Mouse (Mus musculus): ENCODE results near the gene Kif21b. TPM values are rescaled to one million over a fixed set of nuclear protein-coding genes. Genes with fewer than 3 reads are reported as not detected.

Kif21b gene
- total and polyA plus RNA-seq, 3 experiments: 4.0 to 34.0 TPM; not detected in 1

GRCm38 (mm10) chr1:136156951-136157350 is 25.8 kb downstream of the Kif21b start:
- Histone ChIP-seq H3K27ac (ENCODE audit: control insufficient read depth, low read depth, low read length) (no peak overlapping the region), H3K4me3 (ENCODE audit: control insufficient read depth in 1 of 2, insufficient read depth in 1 of 2, low read depth in 2 of 2, low read length in 2 of 2) (no peak overlapping the region), H3K9ac (ENCODE audit: control insufficient read depth, low read depth, low read length, poor library complexity, severe bottlenecking) (no peak overlapping the region), H3K79me2 (ENCODE audit: control insufficient read depth, insufficient read depth, low read length, poor library complexity) (no peaks in the 10 kb centered on the region), H3K4me1 (ENCODE audit: control insufficient read depth in 1 of 2, insufficient read depth in 2 of 2, low read length in 2 of 2) (no peaks in the 10 kb centered on the region), H3K9me3 (replicated peaks; ENCODE audit: insufficient read depth, low read length) (no peaks in the 10 kb centered on the region), H3K36me3 (ENCODE audit: control insufficient read depth in 1 of 2, insufficient read depth in 2 of 2, low read length in 2 of 2) (peaks cover 0 to 4% of the 10 kb centered on the region in 2 experiments; a peak in 1 of 4 replicates), H3K27me3 (ENCODE audit: control insufficient read depth in 1 of 2, insufficient read depth in 2 of 2, low read length in 2 of 2) (no peaks in the 10 kb centered on the region)
- DNase-seq (ENCODE audit: low read depth, low spot score): no peak
- TF ChIP-seq JUND (IDR thresholded peaks at IDR 0.05; ENCODE audit: low read depth, low read length): no peak
- no peak for TF ChIP-seq POLR2A (IDR thresholded peaks at IDR 0.05; ENCODE audit: control insufficient read depth in 1 of 2, insufficient read depth in 1 of 2, low read depth in 1 of 2, low read length in 2 of 2, poor library complexity in 1 of 2)
- no peak for TF ChIP-seq ZNF384 (IDR thresholded peaks at IDR 0.05; ENCODE audit: low read depth, low read length)
- TF ChIP-seq MAX (IDR thresholded peaks at IDR 0.05; ENCODE audit: low read length): no peak
- no peak for TF ChIP-seq MEF2A (IDR thresholded peaks at IDR 0.05; ENCODE audit: extremely low read depth, insufficient replicate concordance, low read depth, low read length, poor library complexity, severe bottlenecking)
- no peak for TF ChIP-seq GATA1 (IDR thresholded peaks at IDR 0.05; ENCODE audit: low read depth, low read length)
- no peak for TF ChIP-seq RAD21 (IDR thresholded peaks at IDR 0.05; ENCODE audit: low read depth, low read length)
- TF ChIP-seq KAT2A (conservative IDR thresholded peaks at IDR 0.05; ENCODE audit: low read depth, low read length): no peak
- TF ChIP-seq MAZ (IDR thresholded peaks at IDR 0.05; ENCODE audit: low read depth, low read length): no peak
- no peak for TF ChIP-seq NRF1 (IDR thresholded peaks at IDR 0.05; ENCODE audit: insufficient read depth, low read depth, low read length, poor library complexity, severe bottlenecking)
- no peak for TF ChIP-seq TBP (IDR thresholded peaks at IDR 0.05; ENCODE audit: low read depth, low read length)

- TF ChIP-seq CHD1 (IDR thresholded peaks at IDR 0.05; ENCODE audit: low read depth, low read length) (no peak), MAFK (IDR thresholded peaks at IDR 0.05; ENCODE audit: borderline replicate concordance, low read depth, low read length) (no peak)
- no peaks in the 10 kb centered on the region for H3K4me1 ChIP-seq (ENCODE audit: control insufficient read depth in 1 of 2, insufficient read depth in 2 of 2, low read length in 2 of 2)
- peaks cover 0 to 6% of the 10 kb centered on the region in 2 experiments; a peak in 1 of 4 replicates for H3K36me3 ChIP-seq (ENCODE audit: control insufficient read depth in 1 of 2, insufficient read depth in 2 of 2, low read length in 2 of 2)
- DNase-seq (ENCODE audit: low read depth, low spot score): no peak
- no peak overlapping the region for H3K4me3 ChIP-seq (ENCODE audit: control insufficient read depth in 1 of 2, insufficient read depth in 1 of 2, low read depth in 2 of 2, low read length in 2 of 2)
- no peaks in the 10 kb centered on the region for H3K9me3 ChIP-seq (replicated peaks; ENCODE audit: insufficient read depth, low read length)
- no peak overlapping the region for H3K27ac ChIP-seq (ENCODE audit: control insufficient read depth, low read depth, low read length)
- no peak overlapping the region for H3K9ac ChIP-seq (ENCODE audit: control insufficient read depth, low read depth, low read length, poor library complexity, severe bottlenecking)
- no peaks in the 10 kb centered on the region for H3K27me3 ChIP-seq (ENCODE audit: control insufficient read depth in 1 of 2, insufficient read depth in 2 of 2, low read length in 2 of 2)
- H3K79me2 ChIP-seq (ENCODE audit: control insufficient read depth, insufficient read depth, low read length, poor library complexity): no peaks in the 10 kb centered on the region
Measured at GRCm38 (mm10) chr1:136159830-136160229, 28.6 kb downstream of the Kif21b start.

GRCm38 (mm10) chr1:136160297-136160696 is 29.1 kb downstream of the Kif21b start:
- H3K9me3 ChIP-seq (replicated peaks; ENCODE audit: insufficient read depth, low read length): no peaks in the 10 kb centered on the region
- no peaks in the 10 kb centered on the region for H3K79me2 ChIP-seq (ENCODE audit: control insufficient read depth, insufficient read depth, low read length, poor library complexity)
- peaks cover 0 to 6% of the 10 kb centered on the region in 2 experiments; a peak in 1 of 4 replicates for H3K36me3 ChIP-seq (ENCODE audit: control insufficient read depth in 1 of 2, insufficient read depth in 2 of 2, low read length in 2 of 2)
- no peaks in the 10 kb centered on the region for H3K27me3 ChIP-seq (ENCODE audit: control insufficient read depth in 1 of 2, insufficient read depth in 2 of 2, low read length in 2 of 2)
- no peaks in the 10 kb centered on the region for H3K4me1 ChIP-seq (ENCODE audit: control insufficient read depth in 1 of 2, insufficient read depth in 2 of 2, low read length in 2 of 2)
- no peak overlapping the region for H3K27ac ChIP-seq (ENCODE audit: control insufficient read depth, low read depth, low read length)
- TF ChIP-seq POLR2A (IDR thresholded peaks at IDR 0.05; ENCODE audit: control insufficient read depth in 1 of 2, insufficient read depth in 1 of 2, low read depth in 1 of 2, low read length in 2 of 2, poor library complexity in 1 of 2) (no peak), CHD2 (IDR thresholded peaks at IDR 0.05; ENCODE audit: low read length) (no peak), NRF1 (IDR thresholded peaks at IDR 0.05; ENCODE audit: insufficient read depth, low read depth, low read length, poor library complexity, severe bottlenecking) (no peak), MYB (IDR thresholded peaks at IDR 0.05; ENCODE audit: low read depth, low read length) (no peak), NELFE (IDR thresholded peaks at IDR 0.05; ENCODE audit: low read depth, low read length) (no peak), RCOR1 (IDR thresholded peaks at IDR 0.05; ENCODE audit: low read depth, low read length) (no peak), SMC3 (IDR thresholded peaks at IDR 0.05; ENCODE audit: low read depth, low read length) (no peak), ZC3H11A (IDR thresholded peaks at IDR 0.05; ENCODE audit: low read depth, low read length) (no peak), POLR2AphosphoS5 (IDR thresholded peaks at IDR 0.05; ENCODE audit: borderline replicate concordance, low read depth, low read length) (no peak), MAZ (IDR thresholded peaks at IDR 0.05; ENCODE audit: low read depth, low read length) (no peak), MYC (IDR thresholded peaks at IDR 0.05; ENCODE audit: low read depth, low read length) (no peak), ZMIZ1 (IDR thresholded peaks at IDR 0.05; ENCODE audit: low read depth, low read length) (no peak), GATA1 (IDR thresholded peaks at IDR 0.05; ENCODE audit: low read depth, low read length) (no peak), TAL1 (IDR thresholded peaks at IDR 0.05; ENCODE audit: low read length) (no peak), USF2 (IDR thresholded peaks at IDR 0.05; ENCODE audit: borderline replicate concordance in 1 of 2, insufficient read depth in 1 of 2, low read depth in 1 of 2, low read length in 2 of 2) (no peak), CHD1 (IDR thresholded peaks at IDR 0.05; ENCODE audit: low read depth, low read length) (no peak)
- no peak overlapping the region for H3K4me3 ChIP-seq (ENCODE audit: control insufficient read depth in 1 of 2, insufficient read depth in 1 of 2, low read depth in 2 of 2, low read length in 2 of 2)
- H3K9ac ChIP-seq (ENCODE audit: control insufficient read depth, low read depth, low read length, poor library complexity, severe bottlenecking): no peak overlapping the region
- no peak for DNase-seq (ENCODE audit: low read depth, low spot score)
